In genomic region chr5:123880778-123881177, GRCm38 (mm10) we compare ENCODE assay signal across 1 mouse cellular context.
TF ChIP-seq lines count a peak whose summit lies in the region.

No protein-coding gene starts in this region.

TF ChIP-seq in MEL, 35 proteins besides CTCF, POLR2A, EP300 and RAD21:
- TF ChIP-seq CHD1 (IDR thresholded peaks at IDR 0.05; ENCODE audit: low read depth, low read length) = no peak
- no peak for TF ChIP-seq KAT2A (conservative IDR thresholded peaks at IDR 0.05; ENCODE audit: low read depth, low read length)
- no peak for TF ChIP-seq ELF1 (IDR thresholded peaks at IDR 0.05; ENCODE audit: low read depth, low read length)
- TF ChIP-seq SMC3 (IDR thresholded peaks at IDR 0.05; ENCODE audit: low read depth, low read length) = peak; percentile 28; the same call in 1 of the 2 replicates
- no peak for TF ChIP-seq GABPA (IDR thresholded peaks at IDR 0.05; ENCODE audit: low read depth, low read length)
- no peak for TF ChIP-seq USF2 (IDR thresholded peaks at IDR 0.05; ENCODE audit: borderline replicate concordance in 1 of 2, insufficient read depth in 1 of 2, low read depth in 1 of 2, low read length in 2 of 2)
- TF ChIP-seq MYB (IDR thresholded peaks at IDR 0.05; ENCODE audit: low read depth, low read length) = no peak
- TF ChIP-seq NRF1 (IDR thresholded peaks at IDR 0.05; ENCODE audit: insufficient read depth, low read depth, low read length, poor library complexity, severe bottlenecking) = no peak
- TF ChIP-seq E2F4 (IDR thresholded peaks at IDR 0.05; ENCODE audit: borderline replicate concordance, low read depth, low read length) = no peak
- no peak for TF ChIP-seq JUND (IDR thresholded peaks at IDR 0.05; ENCODE audit: low read depth, low read length)
- 0 out of 2 replicates have a peak, but pooled peaks have one; percentile 30 for TF ChIP-seq ZC3H11A (IDR thresholded peaks at IDR 0.05; ENCODE audit: low read depth, low read length)
- no peak for TF ChIP-seq MYC (IDR thresholded peaks at IDR 0.05; ENCODE audit: low read depth, low read length)
